Mouse (Mus musculus): ENCODE data around the gene Best1. TPM values are rescaled to one million over a fixed set of nuclear protein-coding genes. Genes with fewer than 3 reads are reported as not detected.

The Best1 gene
- not detected for polyA plus RNA-seq (2014; fragmentation: Illumina TruSeq; extraction: RNeasy Lipid Tissue Mini Kit (QIAGEN cat#74804); ENCODE audit: low read depth, low replicate concordance)

GRCm38 (mm10) chr19:10001206-10001969 lies at the start of gene Best1, which contains the start of gene Rab3il1:
Best1 (minus strand) TSS chr19:10001633.
Rab3il1 (plus strand) TSS chr19:10001669.

GRCm38 (mm10) chr19:10041388-10042148 lies 40.1 kb upstream of the Best1 start, which contains the start of gene Fads3:
Fads3 (plus strand) TSS chr19:10041569.

GRCm38 (mm10) chr19:9980258-9980657 lies 21.2 kb downstream of the Best1 start, which contains the start of gene Fth1:
Fth1 (plus strand) TSS chr19:9980598.

Other genes with a start within 250 kb of the Best1 start
- not detected for gene Scgb2a2, start 154.1 kb downstream of the Best1 start, polyA plus RNA-seq (2014; fragmentation: Illumina TruSeq; extraction: RNeasy Lipid Tissue Mini Kit (QIAGEN cat#74804); ENCODE audit: low read depth, low replicate concordance)
- gene Incenp, start 102.1 kb downstream of the Best1 start, polyA plus RNA-seq (2014; fragmentation: Illumina TruSeq; extraction: RNeasy Lipid Tissue Mini Kit (QIAGEN cat#74804); ENCODE audit: low read depth, low replicate concordance): 5.8 TPM
- 2,895 TPM for gene Fth1, start 21.0 kb downstream of the Best1 start, polyA plus RNA-seq (2014; fragmentation: Illumina TruSeq; extraction: RNeasy Lipid Tissue Mini Kit (QIAGEN cat#74804); ENCODE audit: low read depth, low replicate concordance)
- gene Rab3il1, start within 50 bp of the Best1 start, polyA plus RNA-seq (2014; fragmentation: Illumina TruSeq; extraction: RNeasy Lipid Tissue Mini Kit (QIAGEN cat#74804); ENCODE audit: low read depth, low replicate concordance): 0.99 TPM
- gene Fads3, start 39.9 kb upstream of the Best1 start, polyA plus RNA-seq (2014; fragmentation: Illumina TruSeq; extraction: RNeasy Lipid Tissue Mini Kit (QIAGEN cat#74804); ENCODE audit: low read depth, low replicate concordance): 6.5 TPM
- gene Fads2, start 100.1 kb upstream of the Best1 start, polyA plus RNA-seq (2014; fragmentation: Illumina TruSeq; extraction: RNeasy Lipid Tissue Mini Kit (QIAGEN cat#74804); ENCODE audit: low read depth, low replicate concordance): 284 TPM
- gene Fads1, start 181.3 kb upstream of the Best1 start, polyA plus RNA-seq (2014; fragmentation: Illumina TruSeq; extraction: RNeasy Lipid Tissue Mini Kit (QIAGEN cat#74804); ENCODE audit: low read depth, low replicate concordance): 561 TPM
- 24.8 TPM for gene Tmem258, start 202.4 kb upstream of the Best1 start, polyA plus RNA-seq (2014; fragmentation: Illumina TruSeq; extraction: RNeasy Lipid Tissue Mini Kit (QIAGEN cat#74804); ENCODE audit: low read depth, low replicate concordance)
- 2.7 TPM for gene Fen1, start 202.5 kb upstream of the Best1 start, polyA plus RNA-seq (2014; fragmentation: Illumina TruSeq; extraction: RNeasy Lipid Tissue Mini Kit (QIAGEN cat#74804); ENCODE audit: low read depth, low replicate concordance)
- not detected for gene Myrf, start 239.1 kb upstream of the Best1 start, polyA plus RNA-seq (2014; fragmentation: Illumina TruSeq; extraction: RNeasy Lipid Tissue Mini Kit (QIAGEN cat#74804); ENCODE audit: low read depth, low replicate concordance)